ENCODE assay signal across 10 mouse cellular contexts in genomic region chr5:50027561-50027960, GRCm38 (mm10). TPM values are rescaled to one million over a fixed set of nuclear protein-coding genes. Genes with fewer than 3 reads are reported as not detected.
DNase-seq lines count a peak whose midpoint lies in the region; ATAC-seq and TF ChIP-seq lines count a peak whose summit lies in the region.
"Had no signal": no experiment of that assay in that cellular context is flagged by ENCODE, and none has a peak within 500 bp of the region (broad histone marks: within the 10 kb centered on the region; RNA-seq: fewer than 3 reads in every experiment).

No protein-coding gene starts in this region.

- no peak for ATAC-seq in heart, embryonic 13.5 days (ENCODE audit: extremely low read depth, insufficient number of reproducible peaks, low FRiP score, low TSS enrichment)
- peak; percentile 57 for ATAC-seq in lung, embryonic 14.5 days (ENCODE audit: insufficient read depth)
- no peak for ATAC-seq in intestine, embryonic 16.5 days
- ATAC-seq in erythroblast, adult 5-6 weeks (replicated peaks; ENCODE audit: low FRiP score, poor library complexity, severe bottlenecking), result no peak
- no peak for ATAC-seq in monocyte, adult 5-6 weeks (replicated peaks; ENCODE audit: insufficient number of reproducible peaks, low FRiP score, low TSS enrichment, poor library complexity, severe bottlenecking)

- H3K27ac ChIP-seq in heart, embryonic 13.5 days (replicated peaks), result peak overlapping the region; percentile 61
- H3K27ac ChIP-seq in lung, embryonic 14.5 days (ENCODE audit: low read depth), result peak overlapping the region; percentile 55
- H3K27ac ChIP-seq in intestine, embryonic 16.5 days (ENCODE audit: low read length), result peak overlapping the region; percentile 17; the same call in 1 of the 2 replicates
- H3K27ac ChIP-seq: embryonic facial prominence, embryonic 12.5 days had no signal

- intact Hi-C loops in heart, postnatal 14 days (cut with DNase I), result no loop called here

- H3K4me1 ChIP-seq in heart, embryonic 13.5 days, result peaks cover 54% of the 10 kb centered on the region
- peaks cover 24% of the 10 kb centered on the region for H3K4me1 ChIP-seq in lung, embryonic 14.5 days (ENCODE audit: insufficient read depth)
- peaks cover 29% of the 10 kb centered on the region for H3K4me1 ChIP-seq in intestine, embryonic 16.5 days (ENCODE audit: control insufficient read depth, insufficient read depth, low read length)

- no peak overlapping the region for H3K4me3 ChIP-seq in heart, embryonic 13.5 days
- no peak overlapping the region for H3K4me3 ChIP-seq in lung, embryonic 14.5 days (ENCODE audit: low read depth, low read length)
- H3K4me3 ChIP-seq in intestine, embryonic 16.5 days (ENCODE audit: low read length), result no peak overlapping the region
- H3K4me3 ChIP-seq: embryonic facial prominence, embryonic 12.5 days had no signal

- H3K4me2 ChIP-seq in heart, embryonic 13.5 days, result no peak overlapping the region
- no peak overlapping the region for H3K4me2 ChIP-seq in lung, embryonic 14.5 days
- H3K4me2 ChIP-seq in intestine, embryonic 16.5 days (ENCODE audit: low read depth, low read length), result no peak overlapping the region
- H3K4me2 ChIP-seq: embryonic facial prominence, embryonic 12.5 days had no signal

- no peaks in the 10 kb centered on the region for H3K9me3 ChIP-seq in heart, embryonic 13.5 days
- H3K9me3 ChIP-seq in lung, embryonic 14.5 days (ENCODE audit: low read depth, low read length), result no peaks in the 10 kb centered on the region
- no peaks in the 10 kb centered on the region for H3K9me3 ChIP-seq in intestine, embryonic 16.5 days (ENCODE audit: control insufficient read depth, low read length)
- H3K9me3 ChIP-seq: embryonic facial prominence, embryonic 12.5 days had no signal

- no peak for TF ChIP-seq CTCF in lung, embryonic 14.5 days (IDR thresholded peaks at IDR 0.05; ENCODE audit: low read depth)

- H3K27me3 ChIP-seq in heart, embryonic 13.5 days (replicated peaks), result no peaks in the 10 kb centered on the region
- H3K27me3 ChIP-seq in lung, embryonic 14.5 days (ENCODE audit: insufficient read depth, low read length), result no peaks in the 10 kb centered on the region
- no peaks in the 10 kb centered on the region for H3K27me3 ChIP-seq in intestine, embryonic 16.5 days (replicated peaks; ENCODE audit: control insufficient read depth, insufficient read depth, low read length)
- H3K27me3 ChIP-seq: embryonic facial prominence, embryonic 12.5 days had no signal

- H3K36me3 ChIP-seq in heart, embryonic 13.5 days, result peaks cover 25% of the 10 kb centered on the region
- peaks cover 16% of the 10 kb centered on the region for H3K36me3 ChIP-seq in lung, embryonic 14.5 days (ENCODE audit: insufficient read depth)
- H3K36me3 ChIP-seq in intestine, embryonic 16.5 days (ENCODE audit: control insufficient read depth, insufficient read depth, low read length), result 0 out of 2 replicates have a peak, but pooled peaks cover under 1% of the 10 kb centered on the region

- WGBS in heart, embryonic 13.5 days, result 49% methylated on average over 5 of the region's 5 CpGs
- 41% methylated on average over 5 of the region's 5 CpGs for WGBS in lung, embryonic 14.5 days
- 42% methylated on average over 5 of the region's 5 CpGs for WGBS in intestine, embryonic 16.5 days

- peak overlapping the region; percentile 56 for H3K9ac ChIP-seq in heart, embryonic 13.5 days
- no peak overlapping the region for H3K9ac ChIP-seq in lung, embryonic 14.5 days
- no peak overlapping the region for H3K9ac ChIP-seq in intestine, embryonic 16.5 days (ENCODE audit: low read depth, low read length)
- H3K9ac ChIP-seq: embryonic facial prominence, embryonic 12.5 days had no signal

- DNase-seq in heart, postnatal 14 days, result no peak
- peak; percentile 68 for DNase-seq in lung, embryonic 14.5 days
- DNase-seq in lung, postnatal 25 days (ENCODE audit: low spot score), result no peak
- DNase-seq in adrenal gland, postnatal 14 days, result peak; percentile 79
- DNase-seq: thymus, adult 18-20 months had no signal

RNA-seq across cellular contexts. Expression of gene Adgra3, which starts 31.2 kb away (rescaled TPM):
- polyA plus RNA-seq in heart, embryonic 13.5 days (2015; fragmentation: Nextera tagmentation; extraction: Ambion mirVana), result 13.9 and 14.8 TPM in 2 replicates
- 10 to 100 TPM; 22.3 to 24.3 TPM for total RNA-seq in heart, postnatal 14 days (2021)
- polyA plus RNA-seq in lung, embryonic 14.5 days (2014; fragmentation: Nextera tagmentation; extraction: Ambion mirVana), result 44.9 and 45.5 TPM in 2 replicates
- 31.3 and 43.3 TPM in 2 replicates for total RNA-seq in adrenal gland, postnatal 14 days (2021)
- 4.5 and 6.6 TPM in 2 replicates for polyA plus RNA-seq in intestine, embryonic 16.5 days (2015; fragmentation: Nextera tagmentation; extraction: Ambion mirVana)
- total RNA-seq in erythroblast, adult 5-6 weeks (2015; ENCODE audit: low replicate concordance), result 0.19 and 0.21 TPM in 2 replicates
- total RNA-seq in erythroblast, adult 5-6 weeks (2017; ENCODE audit: low replicate concordance), result 1.2 TPM in 1 of 2 replicates, not detected in the other
- 0.29 to 1.6 TPM (median 0.85 TPM) in 3 replicates for total RNA-seq in monocyte, adult 5-6 weeks (2017)

Comparison
In these comparisons a context has a peak if more than half of its experiments do, and no peak if none do; other contexts are left out.
1. DNase-seq: peak in lung, embryonic 14.5 days (single experiment) and adrenal gland, postnatal 14 days (single experiment); none in heart, postnatal 14 days (0 of 2) and lung, postnatal 25 days (single experiment).
2. Peak in every context shown above with its lines, with median percentiles within 50 percentile points of each other: H3K27ac ChIP-seq.